Mouse (Mus musculus): ENCODE measurements at regions not wholly inside any gene's neighbourhood (a gene's known extent, or its start where the extent isn't known, plus 50 kb on each side); places are given as distances from the start of the nearest gene placed in this dataset.

- Histone ChIP-seq H3K9ac (replicated peaks; ENCODE audit: low read depth, low read length) (no peak overlapping the region), H3K9me3 (replicated peaks; ENCODE audit: control insufficient read depth, low read length) (no peaks in the 10 kb centered on the region), H3K4me1 (ENCODE audit: control insufficient read depth, insufficient read depth) (no peaks in the 10 kb centered on the region; the same call in 1 of the 2 replicates), H3K27ac (ENCODE audit: low read depth) (no peak overlapping the region), H3K4me2 (ENCODE audit: low read depth, low read length) (no peak overlapping the region), H3K36me3 (replicated peaks; ENCODE audit: control insufficient read depth, insufficient read depth, low read length) (no peaks in the 10 kb centered on the region), H3K27me3 (ENCODE audit: control insufficient read depth, insufficient read depth, low read length) (no peaks in the 10 kb centered on the region), H3K4me3 (ENCODE audit: low read depth, low read length) (no peak overlapping the region)
- 76% methylated on average over 8 of the region's 8 CpGs for WGBS
- ATAC-seq (ENCODE audit: insufficient read depth, low read depth) (no peak), DNase-seq (ENCODE audit: low spot score) (no peak)
- TF ChIP-seq EP300 (IDR thresholded peaks at IDR 0.05; ENCODE audit: low read depth) (no peak), CTCF (IDR thresholded peaks at IDR 0.05; ENCODE audit: low read depth) (no peak)
These were observed 204.7 kb upstream of the Prep start for GRCm38 (mm10) chr10:44862360-44862674.

DNA sequence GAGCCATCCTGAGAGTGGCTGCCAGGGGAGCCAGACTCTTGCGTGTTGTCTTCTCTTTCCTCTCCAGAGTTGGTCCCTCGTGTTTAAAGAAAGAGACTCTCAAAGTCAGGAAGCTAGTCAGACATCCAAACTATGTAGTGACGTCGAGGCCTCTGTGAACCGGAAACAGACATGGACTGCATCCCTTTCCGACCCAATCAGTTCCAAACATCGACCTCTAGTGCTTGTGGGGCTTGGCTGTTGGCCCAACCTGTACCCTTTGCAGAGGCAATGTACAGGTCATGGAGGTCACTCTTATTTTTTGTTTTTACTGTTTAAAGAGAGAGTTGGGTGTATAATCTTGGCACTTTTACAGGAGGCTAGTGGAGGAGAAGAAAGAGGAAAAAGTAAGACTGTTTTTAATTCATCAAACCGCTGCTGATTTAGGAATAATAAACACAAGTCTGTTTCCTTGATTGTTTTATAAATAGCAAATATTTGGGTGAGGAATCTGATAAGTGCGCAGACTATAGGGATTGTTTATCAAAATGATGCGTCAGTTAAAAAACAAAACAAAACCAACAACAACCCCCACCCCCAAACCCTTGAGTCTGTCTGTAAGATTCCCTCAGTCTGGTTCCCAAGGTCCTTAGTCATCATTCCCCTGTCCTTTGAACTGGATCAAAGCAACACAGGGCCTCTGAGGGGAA, 205.2 kb upstream of the Prep start:
- Histone ChIP-seq H3K9ac (replicated peaks; ENCODE audit: low read depth, low read length) (no peak overlapping the region), H3K4me1 (ENCODE audit: control insufficient read depth, insufficient read depth) (no peaks in the 10 kb centered on the region; the same call in 1 of the 2 replicates), H3K27ac (ENCODE audit: low read depth) (0 out of 2 replicates have a peak overlapping the region, but pooled peaks have one; percentile 17), H3K4me3 (ENCODE audit: low read depth, low read length) (no peak overlapping the region), H3K27me3 (ENCODE audit: control insufficient read depth, insufficient read depth, low read length) (no peaks in the 10 kb centered on the region), H3K9me3 (replicated peaks; ENCODE audit: control insufficient read depth, low read length) (no peaks in the 10 kb centered on the region), H3K4me2 (ENCODE audit: low read depth, low read length) (no peak overlapping the region), H3K36me3 (replicated peaks; ENCODE audit: control insufficient read depth, insufficient read depth, low read length) (no peaks in the 10 kb centered on the region)
- no peak for TF ChIP-seq CTCF (IDR thresholded peaks at IDR 0.05; ENCODE audit: low read depth)
- TF ChIP-seq EP300 (IDR thresholded peaks at IDR 0.05; ENCODE audit: low read depth), result no peak
- WGBS, result 43% methylated on average over 10 of the region's 10 CpGs
- DNase-seq (ENCODE audit: low spot score), result peak; percentile 34
- ATAC-seq (ENCODE audit: insufficient read depth, low read depth), result no peak; the same call in 1 of the 2 replicates

GRCm38 (mm10) chr10:44857444-44857843, 209.6 kb upstream of the Prep start:
- Histone ChIP-seq H3K9me3 (replicated peaks; ENCODE audit: control insufficient read depth, low read length) (no peaks in the 10 kb centered on the region), H3K27me3 (ENCODE audit: control insufficient read depth, insufficient read depth, low read length) (no peaks in the 10 kb centered on the region), H3K9ac (replicated peaks; ENCODE audit: low read depth, low read length) (no peak overlapping the region), H3K36me3 (replicated peaks; ENCODE audit: control insufficient read depth, insufficient read depth, low read length) (no peaks in the 10 kb centered on the region), H3K4me1 (ENCODE audit: control insufficient read depth, insufficient read depth) (no peaks in the 10 kb centered on the region; the same call in 1 of the 2 replicates), H3K4me2 (ENCODE audit: low read depth, low read length) (no peak overlapping the region), H3K27ac (ENCODE audit: low read depth) (no peak overlapping the region), H3K4me3 (ENCODE audit: low read depth, low read length) (no peak overlapping the region)
- no peak for ATAC-seq (ENCODE audit: insufficient read depth, low read depth)
- 77% methylated on average over 4 of the region's 4 CpGs for WGBS
- TF ChIP-seq EP300 (IDR thresholded peaks at IDR 0.05; ENCODE audit: low read depth), result no peak
- TF ChIP-seq CTCF (IDR thresholded peaks at IDR 0.05; ENCODE audit: low read depth), result no peak
- DNase-seq (ENCODE audit: low spot score), result no peak

DNA sequence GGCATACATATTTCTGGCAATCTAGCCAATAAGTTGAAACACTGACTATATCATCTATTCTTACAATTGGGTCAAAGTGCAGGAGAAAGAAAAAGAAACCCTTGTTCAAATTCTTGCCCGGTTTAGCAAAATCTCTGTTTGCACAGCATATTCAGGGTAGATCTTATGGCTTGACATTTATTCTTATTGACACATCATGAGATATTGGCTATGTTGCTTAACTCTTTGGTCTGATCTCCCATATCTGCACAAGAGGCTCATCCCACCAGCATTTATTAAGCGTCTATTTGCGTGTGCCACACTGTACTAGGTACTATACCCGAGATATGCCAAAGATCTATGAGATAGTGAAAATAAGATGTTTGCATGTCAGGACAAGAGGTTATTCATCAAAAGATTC, 212.9 kb upstream of the Prep start:
- Histone ChIP-seq H3K4me2 (ENCODE audit: low read depth, low read length) (no peak overlapping the region), H3K9ac (replicated peaks; ENCODE audit: low read depth, low read length) (no peak overlapping the region), H3K27me3 (ENCODE audit: control insufficient read depth, insufficient read depth, low read length) (no peaks in the 10 kb centered on the region), H3K36me3 (replicated peaks; ENCODE audit: control insufficient read depth, insufficient read depth, low read length) (no peaks in the 10 kb centered on the region), H3K27ac (ENCODE audit: low read depth) (no peak overlapping the region), H3K4me3 (ENCODE audit: low read depth, low read length) (no peak overlapping the region), H3K9me3 (replicated peaks; ENCODE audit: control insufficient read depth, low read length) (no peaks in the 10 kb centered on the region), H3K4me1 (ENCODE audit: control insufficient read depth, insufficient read depth) (no peaks in the 10 kb centered on the region)
- 88% methylated on average over 4 of the region's 4 CpGs for WGBS
- DNase-seq (ENCODE audit: low spot score) (no peak), ATAC-seq (ENCODE audit: insufficient read depth, low read depth) (no peak)
- TF ChIP-seq CTCF (IDR thresholded peaks at IDR 0.05; ENCODE audit: low read depth) (no peak), EP300 (IDR thresholded peaks at IDR 0.05; ENCODE audit: low read depth) (no peak)

GRCm38 (mm10) chr10:44849016-44849415, 218.0 kb upstream of the Prep start:
- 78% methylated on average over 4 of the region's 4 CpGs for WGBS
- H3K4me2 ChIP-seq (ENCODE audit: low read depth, low read length), result no peak overlapping the region

DNA sequence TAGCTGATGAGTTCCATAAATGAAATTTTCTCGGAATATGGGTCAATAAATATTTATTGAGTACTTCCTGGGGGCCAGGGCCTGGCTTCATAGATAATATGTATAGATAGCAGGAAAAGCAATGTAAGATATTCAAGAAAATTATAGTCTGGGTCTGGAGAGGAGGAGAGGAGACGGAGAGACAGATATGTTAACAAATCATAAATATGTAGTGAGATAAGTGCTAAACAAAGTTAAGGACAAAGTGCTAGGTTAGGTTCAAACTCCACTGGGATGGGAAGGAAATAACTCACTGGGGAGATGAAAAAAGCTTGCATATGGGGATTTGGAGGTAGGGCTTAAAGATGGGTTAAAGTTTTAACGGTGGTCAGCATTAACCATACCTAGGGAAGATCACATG, 220.2 kb upstream of the Prep start:
- H3K27ac ChIP-seq (ENCODE audit: low read depth), result no peak overlapping the region
- no peaks in the 10 kb centered on the region for H3K4me1 ChIP-seq (ENCODE audit: control insufficient read depth, insufficient read depth)
- no peak overlapping the region for H3K4me2 ChIP-seq (ENCODE audit: low read depth, low read length)
- no peaks in the 10 kb centered on the region for H3K9me3 ChIP-seq (replicated peaks; ENCODE audit: control insufficient read depth, low read length)
- no peak overlapping the region for H3K9ac ChIP-seq (replicated peaks; ENCODE audit: low read depth, low read length)
- no peaks in the 10 kb centered on the region for H3K36me3 ChIP-seq (replicated peaks; ENCODE audit: control insufficient read depth, insufficient read depth, low read length)
- H3K27me3 ChIP-seq (ENCODE audit: control insufficient read depth, insufficient read depth, low read length), result no peaks in the 10 kb centered on the region
- no peak for DNase-seq (ENCODE audit: low spot score)
- no peak for ATAC-seq (ENCODE audit: insufficient read depth, low read depth)
- WGBS, result 79% methylated on average over 3 of the region's 3 CpGs
- TF ChIP-seq CTCF (IDR thresholded peaks at IDR 0.05; ENCODE audit: low read depth) (no peak), EP300 (IDR thresholded peaks at IDR 0.05; ENCODE audit: low read depth) (no peak)
- H3K4me3 ChIP-seq (ENCODE audit: low read depth, low read length), result no peak overlapping the region

More at GRCm38 (mm10) chr10:44849016-44849415, 218.0 kb upstream of the Prep start:
- ATAC-seq (ENCODE audit: insufficient read depth, low read depth), result no peak
- H3K27ac ChIP-seq (ENCODE audit: low read depth), result no peak overlapping the region
- H3K4me1 ChIP-seq (ENCODE audit: control insufficient read depth, insufficient read depth), result no peaks in the 10 kb centered on the region
- no peaks in the 10 kb centered on the region for H3K27me3 ChIP-seq (ENCODE audit: control insufficient read depth, insufficient read depth, low read length)
- H3K9ac ChIP-seq (replicated peaks; ENCODE audit: low read depth, low read length), result no peak overlapping the region
- no peak overlapping the region for H3K4me3 ChIP-seq (ENCODE audit: low read depth, low read length)
- no peaks in the 10 kb centered on the region for H3K9me3 ChIP-seq (replicated peaks; ENCODE audit: control insufficient read depth, low read length)
- no peak for DNase-seq (ENCODE audit: low spot score)
- TF ChIP-seq EP300 (IDR thresholded peaks at IDR 0.05; ENCODE audit: low read depth) (no peak), CTCF (IDR thresholded peaks at IDR 0.05; ENCODE audit: low read depth) (no peak)
- no peaks in the 10 kb centered on the region for H3K36me3 ChIP-seq (replicated peaks; ENCODE audit: control insufficient read depth, insufficient read depth, low read length)
